Mouse (Mus musculus) megakaryocyte, embryonic 14.5 days (primary cell): Measurements from ENCODE around the gene Gm43518.

Experiments used
- FLI1 ChIP-seq: IDR thresholded peaks from 2 replicates; pipeline ENCODE4 v1.6.1; 2012; ENCODE audit warnings: low read length, inconsistent platforms, mixed read lengths
- GATA1 ChIP-seq: IDR thresholded peaks from 3 replicates; pipeline ENCODE4 v1.6.1; 2012; ENCODE audit warnings: mixed read lengths, low read length, inconsistent platforms, borderline replicate concordance

GRCm38 (mm10) chr5:123890312-123890711, 36.9 kb upstream of the Gm43518 start:
- no peak for TF ChIP-seq GATA1
- TF ChIP-seq FLI1 = no peak
